Mouse (Mus musculus): ENCODE data around the gene Arhgap28. TPM values are rescaled to one million over a fixed set of nuclear protein-coding genes. Genes with fewer than 3 reads are reported as not detected.

The Arhgap28 gene
- polyA plus RNA-seq, 1 experiment from 2014 or later = 67.0 TPM

DNA sequence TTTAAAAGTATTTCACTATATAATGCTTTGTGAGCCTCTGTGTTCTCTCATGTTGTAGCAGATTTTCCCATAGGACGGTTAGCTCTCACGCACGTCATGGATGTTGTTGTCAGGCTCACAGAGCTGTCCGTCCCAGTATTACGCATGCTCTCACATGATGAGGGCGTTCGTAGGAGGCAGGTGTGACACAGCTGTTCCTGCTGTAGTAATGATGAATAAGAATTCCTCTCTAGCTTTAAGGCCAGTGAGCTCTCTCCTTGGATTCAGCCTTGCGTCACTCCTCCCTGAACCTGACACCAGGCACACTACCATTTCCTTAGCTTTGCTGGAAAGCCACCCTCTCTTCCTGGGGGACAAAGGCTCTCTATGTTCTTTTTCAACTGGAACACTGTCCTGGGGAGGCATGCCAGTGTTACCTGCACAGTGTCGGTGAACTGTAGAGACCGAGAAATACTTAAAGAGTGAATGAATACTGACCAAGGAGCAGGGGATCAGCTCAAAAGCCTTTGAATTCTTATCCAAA, 96.3 kb downstream of the Arhgap28 start:
- H3K9ac ChIP-seq (replicated peaks) = no peak overlapping the region
- H3K9me3 ChIP-seq = no peaks in the 10 kb centered on the region
- no peaks in the 10 kb centered on the region for H3K27me3 ChIP-seq
- H3K4me1 ChIP-seq (replicated peaks) = peaks cover 34% of the 10 kb centered on the region
- 0 out of 2 replicates have a peak overlapping the region, but pooled peaks have one; percentile 17 for H3K27ac ChIP-seq
- H3K4me3 ChIP-seq (replicated peaks) = no peak overlapping the region
- ATAC-seq (ENCODE audit: insufficient number of reproducible peaks, insufficient read depth, low FRiP score, low TSS enrichment, low read depth) = no peak
- H3K4me2 ChIP-seq = no peak overlapping the region
- 82% methylated on average over 10 of the region's 10 CpGs for WGBS
- H3K36me3 ChIP-seq = no peaks in the 10 kb centered on the region

DNA sequence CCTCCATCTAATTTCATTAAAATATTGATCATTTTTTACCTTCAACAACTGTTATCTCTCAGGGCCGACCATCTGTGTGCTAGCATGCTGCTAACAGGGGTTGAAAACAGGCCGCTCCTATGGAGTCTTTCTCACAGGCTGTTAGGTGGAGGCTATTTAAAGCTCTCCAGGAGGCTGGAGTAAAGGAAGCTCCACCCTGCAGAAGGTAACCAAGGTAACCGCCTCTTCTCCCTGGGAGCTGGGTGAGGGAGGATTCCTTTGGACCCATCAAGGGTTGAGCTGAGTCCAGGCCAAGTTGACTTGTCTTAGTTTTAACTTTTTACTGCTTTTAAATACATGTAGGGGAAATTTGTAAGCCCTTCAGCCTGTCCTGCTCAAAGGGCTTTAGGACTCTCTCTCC, 97.7 kb downstream of the Arhgap28 start:
- Histone ChIP-seq H3K4me2 (no peak overlapping the region), H3K9me3 (no peaks in the 10 kb centered on the region), H3K9ac (replicated peaks) (no peak overlapping the region), H3K27ac (no peak overlapping the region), H3K27me3 (no peaks in the 10 kb centered on the region), H3K4me3 (replicated peaks) (no peak overlapping the region), H3K4me1 (replicated peaks) (peaks cover 26% of the 10 kb centered on the region), H3K36me3 (peaks cover 2% of the 10 kb centered on the region; the same call in 1 of the 2 replicates)
- 87% methylated on average over 3 of the region's 3 CpGs for WGBS
- no peak for ATAC-seq (ENCODE audit: insufficient number of reproducible peaks, insufficient read depth, low FRiP score, low TSS enrichment, low read depth)

DNA sequence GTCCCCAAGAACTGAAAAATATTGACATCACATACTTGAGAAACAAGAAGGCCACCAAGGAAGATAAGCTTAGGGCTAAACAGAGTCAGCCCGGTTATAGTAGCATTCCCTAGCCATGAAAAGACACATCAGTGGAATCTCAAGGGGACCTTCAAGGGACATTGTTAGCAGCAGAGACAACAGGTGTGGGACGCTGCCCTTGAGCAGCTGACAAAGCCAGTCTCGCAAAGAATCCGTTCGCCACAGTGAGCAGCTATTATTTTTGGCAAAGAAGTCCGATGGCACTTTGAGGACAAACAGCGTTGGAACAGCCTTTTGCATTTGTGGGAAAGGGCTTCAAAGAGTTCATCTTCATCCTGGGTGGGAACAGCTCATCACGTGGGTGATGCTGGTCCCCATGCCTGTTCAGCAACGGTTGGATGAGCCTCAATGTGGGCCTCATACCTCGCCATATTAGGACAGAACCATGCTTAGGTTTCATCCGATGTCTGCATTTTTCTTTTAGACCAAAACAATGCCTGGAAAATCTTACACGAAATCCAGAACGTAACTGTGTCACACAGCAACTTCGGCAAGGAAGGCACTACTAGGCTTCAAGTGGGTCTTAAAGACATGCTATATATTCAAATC, 99.5 kb downstream of the Arhgap28 start:
- H3K9me3 ChIP-seq = no peaks in the 10 kb centered on the region
- ATAC-seq (ENCODE audit: insufficient number of reproducible peaks, insufficient read depth, low FRiP score, low TSS enrichment, low read depth) = no peak
- no peak overlapping the region for H3K4me2 ChIP-seq
- H3K36me3 ChIP-seq = peaks cover 20% of the 10 kb centered on the region
- H3K27me3 ChIP-seq = no peaks in the 10 kb centered on the region
- H3K27ac ChIP-seq = no peak overlapping the region
- H3K4me3 ChIP-seq (replicated peaks) = no peak overlapping the region
- no peak overlapping the region for H3K9ac ChIP-seq (replicated peaks)
- 88% methylated on average over 14 of the region's 14 CpGs for WGBS
- H3K4me1 ChIP-seq (replicated peaks) = peaks cover 26% of the 10 kb centered on the region

DNA sequence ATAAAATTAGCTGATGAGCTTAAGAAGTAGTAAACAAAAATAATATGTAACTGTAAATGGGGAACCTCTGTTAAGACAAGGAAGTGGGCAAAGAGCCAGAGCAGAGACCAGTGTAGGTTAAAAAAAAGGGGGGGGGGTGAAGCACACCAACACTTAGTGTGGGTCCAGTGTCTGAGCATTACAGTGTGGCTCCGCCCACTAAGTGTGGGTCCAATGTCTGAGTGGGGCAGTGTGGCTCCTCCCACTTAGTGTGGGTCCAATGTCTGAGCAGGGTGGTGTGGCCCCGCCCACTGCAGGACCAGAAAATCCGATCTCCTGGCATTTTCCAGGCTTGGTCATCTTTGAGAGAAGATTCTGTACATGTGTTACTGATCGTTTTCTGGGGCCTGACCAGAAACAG, 101.1 kb downstream of the Arhgap28 start:
- Histone ChIP-seq H3K4me2 (no peak overlapping the region), H3K9me3 (no peaks in the 10 kb centered on the region), H3K27ac (no peak overlapping the region), H3K4me3 (replicated peaks) (no peak overlapping the region), H3K9ac (replicated peaks) (no peak overlapping the region), H3K36me3 (peaks cover 36% of the 10 kb centered on the region), H3K4me1 (replicated peaks) (peaks cover 11% of the 10 kb centered on the region), H3K27me3 (no peaks in the 10 kb centered on the region)
- ATAC-seq (ENCODE audit: insufficient number of reproducible peaks, insufficient read depth, low FRiP score, low TSS enrichment, low read depth) = no peak
- 82% methylated on average over 4 of the region's 4 CpGs for WGBS

DNA sequence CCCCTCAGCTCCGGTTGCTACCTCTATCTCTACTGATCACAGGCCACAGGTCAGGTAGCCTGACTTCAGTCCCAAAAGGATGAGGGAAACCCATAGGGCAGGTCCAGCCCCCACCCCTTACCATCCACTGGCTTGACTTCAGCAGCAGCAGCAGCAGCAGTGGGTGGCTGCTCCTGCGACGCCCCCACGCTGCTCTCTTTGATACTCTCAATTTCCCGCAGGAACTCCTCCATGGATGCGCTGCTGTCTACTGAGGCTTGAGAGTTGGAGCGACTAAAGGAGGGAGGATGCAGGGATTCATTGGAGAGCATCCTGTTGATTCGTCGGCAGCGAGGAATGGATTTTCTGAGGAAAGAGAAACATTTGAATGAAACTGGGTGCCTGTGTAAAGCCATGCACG, 102.8 kb downstream of the Arhgap28 start:
- H3K27ac ChIP-seq = no peak overlapping the region
- 88% methylated on average over 11 of the region's 11 CpGs for WGBS
- peaks cover 48% of the 10 kb centered on the region for H3K36me3 ChIP-seq
- no peaks in the 10 kb centered on the region for H3K9me3 ChIP-seq
- no peak overlapping the region for H3K9ac ChIP-seq (replicated peaks)
- no peak overlapping the region for H3K4me3 ChIP-seq (replicated peaks)
- H3K4me1 ChIP-seq (replicated peaks) = no peaks in the 10 kb centered on the region
- no peaks in the 10 kb centered on the region for H3K27me3 ChIP-seq
- no peak overlapping the region for H3K4me2 ChIP-seq
- no peak for ATAC-seq (ENCODE audit: insufficient number of reproducible peaks, insufficient read depth, low FRiP score, low TSS enrichment, low read depth)

DNA sequence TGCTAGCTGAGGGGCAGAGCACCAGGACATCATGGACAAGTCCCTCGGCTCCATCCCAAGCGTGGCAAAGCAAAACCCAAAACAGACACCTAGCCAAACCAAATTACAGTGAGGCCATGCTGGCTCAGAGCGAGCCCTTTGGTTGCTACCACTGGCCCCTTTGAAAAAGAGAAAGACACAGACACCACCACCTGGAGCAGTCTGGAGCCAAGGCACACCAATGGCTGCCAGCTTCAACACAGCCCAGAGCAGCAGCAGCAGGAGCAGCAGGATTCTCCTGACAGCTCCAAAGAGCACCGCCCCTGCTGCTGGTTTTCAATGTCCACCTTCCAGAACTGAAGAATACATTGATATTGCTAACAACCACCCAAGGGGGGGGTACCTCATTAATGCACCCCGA, 104.5 kb downstream of the Arhgap28 start:
- no peak for ATAC-seq (ENCODE audit: insufficient number of reproducible peaks, insufficient read depth, low FRiP score, low TSS enrichment, low read depth)
- Histone ChIP-seq H3K4me2 (no peak overlapping the region), H3K4me1 (replicated peaks) (no peaks in the 10 kb centered on the region), H3K9me3 (no peaks in the 10 kb centered on the region), H3K27ac (no peak overlapping the region), H3K4me3 (replicated peaks) (no peak overlapping the region), H3K27me3 (no peaks in the 10 kb centered on the region), H3K36me3 (peaks cover 66% of the 10 kb centered on the region), H3K9ac (replicated peaks) (no peak overlapping the region)
- 97% methylated on average over 5 of the region's 5 CpGs for WGBS

DNA sequence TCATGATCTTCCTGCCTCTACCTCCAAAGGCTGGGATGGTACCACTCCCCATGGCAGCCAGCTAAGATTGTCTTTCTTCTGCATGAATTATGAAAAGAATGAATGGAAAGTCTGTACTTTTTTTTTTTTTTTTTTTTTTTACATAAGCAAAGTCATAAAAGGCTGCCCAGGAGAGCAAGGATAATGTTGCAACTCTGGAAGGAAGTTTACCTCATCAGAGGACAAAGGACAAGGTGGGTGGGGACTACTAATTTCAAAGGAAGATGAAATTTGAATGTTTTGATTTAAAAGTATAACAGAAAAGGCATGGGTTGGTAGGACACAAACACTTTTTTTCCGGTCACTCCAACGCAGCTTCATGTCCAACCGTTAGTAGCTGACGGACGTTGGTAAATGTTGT, 107.5 kb downstream of the Arhgap28 start:
- 98% methylated on average over 5 of the region's 5 CpGs for WGBS
- no peak for ATAC-seq (ENCODE audit: insufficient number of reproducible peaks, insufficient read depth, low FRiP score, low TSS enrichment, low read depth)
- Histone ChIP-seq H3K4me1 (replicated peaks) (no peaks in the 10 kb centered on the region), H3K4me3 (replicated peaks) (no peak overlapping the region), H3K9me3 (no peaks in the 10 kb centered on the region), H3K4me2 (no peak overlapping the region), H3K36me3 (peaks cover 87% of the 10 kb centered on the region), H3K27me3 (no peaks in the 10 kb centered on the region), H3K27ac (no peak overlapping the region), H3K9ac (replicated peaks) (no peak overlapping the region)

DNA sequence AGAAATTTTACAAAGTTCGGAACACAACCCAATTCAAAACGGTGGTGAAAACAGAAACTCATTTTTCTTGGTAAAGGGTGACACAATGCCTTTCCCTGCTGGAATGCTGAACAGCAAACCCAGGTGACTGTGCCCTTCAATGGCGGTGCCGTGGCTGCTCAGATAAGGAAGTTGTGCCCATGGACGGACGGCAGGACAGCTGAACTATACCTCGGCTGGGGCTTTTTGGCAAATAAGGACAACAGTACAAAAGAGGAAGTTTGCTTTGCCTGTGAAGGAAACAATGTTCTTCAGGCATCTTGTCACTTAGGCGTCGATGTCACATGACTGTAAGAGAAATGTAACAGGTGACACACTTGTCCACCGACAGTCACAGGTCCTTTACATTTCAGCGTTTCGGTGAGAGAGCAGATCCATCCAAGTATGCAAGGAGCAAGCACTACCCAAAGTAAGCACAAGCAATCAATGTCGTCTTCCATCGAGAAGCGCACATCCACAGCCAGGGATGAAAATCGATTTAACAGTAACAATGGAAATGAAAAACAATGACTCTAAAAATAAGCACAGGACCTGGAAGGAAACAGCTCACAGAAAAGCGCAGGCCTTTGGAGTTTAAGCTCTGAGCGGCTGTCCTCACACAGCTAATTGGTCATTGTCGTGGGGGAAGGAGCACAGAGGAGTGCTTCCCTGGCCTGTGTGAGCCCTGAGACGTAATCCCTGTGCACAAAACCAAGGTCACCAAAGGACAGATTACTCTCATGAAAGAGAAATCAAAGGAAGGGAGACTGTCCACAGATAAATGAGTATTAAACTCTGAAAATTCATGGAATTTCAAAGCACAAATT, 114.2 kb downstream of the Arhgap28 start:
- 86% methylated on average over 20 of the region's 20 CpGs for WGBS
- no peaks in the 10 kb centered on the region for H3K27me3 ChIP-seq
- no peak overlapping the region for H3K27ac ChIP-seq
- no peak overlapping the region for H3K4me3 ChIP-seq (replicated peaks)
- ATAC-seq (ENCODE audit: insufficient number of reproducible peaks, insufficient read depth, low FRiP score, low TSS enrichment, low read depth) = no peak
- no peak overlapping the region for H3K4me2 ChIP-seq
- H3K9me3 ChIP-seq = no peaks in the 10 kb centered on the region
- H3K9ac ChIP-seq (replicated peaks) = no peak overlapping the region
- no peaks in the 10 kb centered on the region for H3K4me1 ChIP-seq (replicated peaks)
- peaks cover 69% of the 10 kb centered on the region for H3K36me3 ChIP-seq

DNA sequence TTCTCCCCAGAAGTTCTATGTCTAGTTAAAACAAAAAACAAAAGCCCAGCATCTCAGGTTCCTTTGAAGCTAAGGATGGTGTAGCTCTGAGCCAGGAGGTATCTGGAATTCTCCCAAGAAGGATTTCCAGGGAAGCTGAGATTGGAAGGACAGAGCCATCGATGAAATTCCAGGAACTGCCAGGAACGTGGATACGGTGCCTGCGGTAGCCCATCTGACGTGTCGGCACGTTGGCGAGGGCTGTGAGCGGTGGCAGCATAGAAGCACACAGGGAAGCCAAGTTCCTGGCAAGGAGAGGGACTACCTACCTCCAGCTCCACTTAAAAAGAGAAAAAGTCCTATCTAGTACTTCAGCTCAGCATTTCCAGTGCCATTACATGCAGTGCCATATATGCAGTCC, 115.8 kb downstream of the Arhgap28 start:
- no peak overlapping the region for H3K4me2 ChIP-seq
- H3K36me3 ChIP-seq = peaks cover 69% of the 10 kb centered on the region
- H3K4me1 ChIP-seq (replicated peaks) = no peaks in the 10 kb centered on the region
- H3K9me3 ChIP-seq = no peaks in the 10 kb centered on the region
- no peak overlapping the region for H3K27ac ChIP-seq
- no peak for ATAC-seq (ENCODE audit: insufficient number of reproducible peaks, insufficient read depth, low FRiP score, low TSS enrichment, low read depth)
- no peak overlapping the region for H3K9ac ChIP-seq (replicated peaks)
- no peaks in the 10 kb centered on the region for H3K27me3 ChIP-seq
- WGBS = 93% methylated on average over 9 of the region's 9 CpGs
- H3K4me3 ChIP-seq (replicated peaks) = no peak overlapping the region

DNA sequence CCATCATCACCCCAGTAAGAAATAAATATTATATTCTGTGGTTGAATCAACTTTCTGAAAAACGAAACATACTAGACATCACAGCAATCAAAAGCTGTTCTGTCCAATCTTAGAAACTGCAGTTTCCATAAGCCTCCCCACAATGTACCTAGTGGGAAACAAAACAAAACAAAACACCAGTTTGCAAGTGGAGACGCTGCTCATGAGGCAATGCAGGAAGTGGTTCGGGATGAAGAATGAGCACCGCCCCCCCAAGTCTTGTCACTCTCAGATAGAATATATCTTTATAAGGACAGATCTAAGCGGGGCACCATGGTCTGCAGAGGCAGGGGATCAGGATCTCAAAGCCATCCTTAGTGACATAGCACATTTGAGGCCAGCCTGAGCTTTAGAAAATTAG, 117.6 kb downstream of the Arhgap28 start:
- peaks cover 66% of the 10 kb centered on the region for H3K36me3 ChIP-seq
- no peak overlapping the region for H3K9ac ChIP-seq (replicated peaks)
- no peak overlapping the region for H3K4me2 ChIP-seq
- 84% methylated on average over 5 of the region's 5 CpGs for WGBS
- no peaks in the 10 kb centered on the region for H3K27me3 ChIP-seq
- no peak overlapping the region for H3K4me3 ChIP-seq (replicated peaks)
- H3K27ac ChIP-seq = no peak overlapping the region
- ATAC-seq (ENCODE audit: insufficient number of reproducible peaks, insufficient read depth, low FRiP score, low TSS enrichment, low read depth) = no peak
- H3K4me1 ChIP-seq (replicated peaks) = no peaks in the 10 kb centered on the region
- no peaks in the 10 kb centered on the region for H3K9me3 ChIP-seq

DNA sequence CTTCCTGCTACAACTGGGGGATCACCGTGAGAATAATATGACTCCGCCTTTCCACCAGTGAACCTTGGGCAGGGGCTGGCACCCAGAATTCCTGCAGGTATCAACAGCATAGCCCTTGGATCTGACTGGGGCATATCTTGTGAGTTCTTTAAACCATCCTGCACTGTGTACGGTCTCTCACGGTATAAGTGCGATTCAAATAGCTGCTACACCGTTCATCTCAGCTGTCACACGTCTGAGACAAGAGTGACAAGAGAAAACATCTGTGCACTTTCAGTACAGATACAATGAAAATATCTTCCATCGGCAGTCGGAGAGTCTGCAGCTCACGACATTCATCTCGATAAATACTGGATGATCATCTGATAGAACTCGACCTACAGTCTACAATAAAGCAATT, 126.3 kb downstream of the Arhgap28 start:
- Histone ChIP-seq H3K36me3 (peaks cover 76% of the 10 kb centered on the region), H3K4me3 (replicated peaks) (no peak overlapping the region), H3K9me3 (no peaks in the 10 kb centered on the region), H3K4me2 (no peak overlapping the region), H3K27ac (no peak overlapping the region), H3K9ac (replicated peaks) (no peak overlapping the region), H3K27me3 (no peaks in the 10 kb centered on the region), H3K4me1 (replicated peaks) (no peaks in the 10 kb centered on the region)
- ATAC-seq (ENCODE audit: insufficient number of reproducible peaks, insufficient read depth, low FRiP score, low TSS enrichment, low read depth) = no peak
- 85% methylated on average over 12 of the region's 12 CpGs for WGBS
